Mouse (Mus musculus): ENCODE results near the gene Anks1b. TPM values are rescaled to one million over a fixed set of nuclear protein-coding genes. Genes with fewer than 3 reads are reported as not detected.

The Anks1b gene
- polyA plus RNA-seq, 1 experiment from 2014 or later = 2.8 TPM

GRCm38 (mm10) chr10:90969355-90970174, 1096.3 kb downstream of the Anks1b start:
- no peak overlapping the region for H3K27ac ChIP-seq
- peaks cover 48% of the 10 kb centered on the region for H3K27me3 ChIP-seq
- H3K4me2 ChIP-seq (replicated peaks) = peak overlapping the region; percentile 82
- H3K4me3 ChIP-seq = peak overlapping the region; percentile 43
- peaks cover 14% of the 10 kb centered on the region; the same call in 1 of the 2 replicates for H3K4me1 ChIP-seq
- H3K36me3 ChIP-seq = no peaks in the 10 kb centered on the region
- H3K9ac ChIP-seq = peak overlapping the region; percentile 40
- peak; percentile 23; the same call in 1 of the 2 replicates for ATAC-seq (ENCODE audit: insufficient number of reproducible peaks, insufficient read depth, low FRiP score, low TSS enrichment)
- 2% methylated on average over 70 of the region's 72 CpGs for WGBS
- no peaks in the 10 kb centered on the region for H3K9me3 ChIP-seq

GRCm38 (mm10) chr10:90970560-90970959, 1097.3 kb downstream of the Anks1b start:
- Histone ChIP-seq H3K9me3 (no peaks in the 10 kb centered on the region), H3K9ac (no peak overlapping the region), H3K27me3 (peaks cover 42% of the 10 kb centered on the region), H3K4me3 (no peak overlapping the region), H3K36me3 (no peaks in the 10 kb centered on the region), H3K27ac (no peak overlapping the region), H3K4me2 (replicated peaks) (no peak overlapping the region), H3K4me1 (peaks cover 14% of the 10 kb centered on the region; the same call in 1 of the 2 replicates)
- no peak for ATAC-seq (ENCODE audit: insufficient number of reproducible peaks, insufficient read depth, low FRiP score, low TSS enrichment)
- WGBS = 22% methylated on average over 4 of the region's 4 CpGs

GRCm38 (mm10) chr10:90974084-90974483, 1100.8 kb downstream of the Anks1b start:
- 66% methylated on average over 2 of the region's 2 CpGs for WGBS

GRCm38 (mm10) chr10:90974491-90974890, 1101.2 kb downstream of the Anks1b start:
- H3K9ac ChIP-seq = no peak overlapping the region
- no peaks in the 10 kb centered on the region for H3K36me3 ChIP-seq
- 84% methylated on average over 6 of the region's 6 CpGs for WGBS
- H3K4me1 ChIP-seq = 0 out of 2 replicates have a peak, but pooled peaks cover 4% of the 10 kb centered on the region
- ATAC-seq (ENCODE audit: insufficient number of reproducible peaks, insufficient read depth, low FRiP score, low TSS enrichment) = no peak
- H3K27me3 ChIP-seq = peaks cover 6% of the 10 kb centered on the region
- no peak overlapping the region for H3K27ac ChIP-seq
- no peak overlapping the region for H3K4me2 ChIP-seq (replicated peaks)
- no peak overlapping the region for H3K4me3 ChIP-seq
- no peaks in the 10 kb centered on the region for H3K9me3 ChIP-seq

More at GRCm38 (mm10) chr10:90974084-90974483, 1100.8 kb downstream of the Anks1b start:
- Histone ChIP-seq H3K27me3 (peaks cover 10% of the 10 kb centered on the region), H3K4me2 (replicated peaks) (no peak overlapping the region), H3K4me1 (peaks cover 8% of the 10 kb centered on the region; the same call in 1 of the 2 replicates), H3K9ac (no peak overlapping the region), H3K27ac (no peak overlapping the region), H3K9me3 (no peaks in the 10 kb centered on the region), H3K36me3 (no peaks in the 10 kb centered on the region), H3K4me3 (no peak overlapping the region)
- ATAC-seq (ENCODE audit: insufficient number of reproducible peaks, insufficient read depth, low FRiP score, low TSS enrichment) = no peak

GRCm38 (mm10) chr10:90981811-90982210, 1108.5 kb downstream of the Anks1b start:
- Histone ChIP-seq H3K4me3 (no peak overlapping the region), H3K9ac (no peak overlapping the region)

GRCm38 (mm10) chr10:90983046-90983445, 1109.7 kb downstream of the Anks1b start:
- no peaks in the 10 kb centered on the region for H3K4me1 ChIP-seq
- 82% methylated on average over 8 of the region's 8 CpGs for WGBS
- H3K9ac ChIP-seq = no peak overlapping the region
- no peak overlapping the region for H3K4me3 ChIP-seq
- H3K9me3 ChIP-seq = no peaks in the 10 kb centered on the region
- H3K27ac ChIP-seq = no peak overlapping the region
- no peaks in the 10 kb centered on the region for H3K36me3 ChIP-seq
- H3K27me3 ChIP-seq = no peaks in the 10 kb centered on the region
- no peak for ATAC-seq (ENCODE audit: insufficient number of reproducible peaks, insufficient read depth, low FRiP score, low TSS enrichment)
- H3K4me2 ChIP-seq (replicated peaks) = no peak overlapping the region

More at GRCm38 (mm10) chr10:90981811-90982210, 1108.5 kb downstream of the Anks1b start:
- 90% methylated on average over 4 of the region's 4 CpGs for WGBS
- no peak overlapping the region for H3K27ac ChIP-seq
- no peaks in the 10 kb centered on the region for H3K36me3 ChIP-seq
- no peak overlapping the region for H3K4me2 ChIP-seq (replicated peaks)
- H3K27me3 ChIP-seq = no peaks in the 10 kb centered on the region
- H3K4me1 ChIP-seq = no peaks in the 10 kb centered on the region
- no peaks in the 10 kb centered on the region for H3K9me3 ChIP-seq
- no peak for ATAC-seq (ENCODE audit: insufficient number of reproducible peaks, insufficient read depth, low FRiP score, low TSS enrichment)

GRCm38 (mm10) chr10:90990340-90990739, 1117.0 kb downstream of the Anks1b start:
- 88% methylated on average over 6 of the region's 6 CpGs for WGBS
- H3K4me2 ChIP-seq (replicated peaks) = no peak overlapping the region
- no peaks in the 10 kb centered on the region for H3K27me3 ChIP-seq
- H3K4me3 ChIP-seq = no peak overlapping the region
- no peak for ATAC-seq (ENCODE audit: insufficient number of reproducible peaks, insufficient read depth, low FRiP score, low TSS enrichment)
- H3K27ac ChIP-seq = no peak overlapping the region
- H3K9me3 ChIP-seq = no peaks in the 10 kb centered on the region
- H3K4me1 ChIP-seq = no peaks in the 10 kb centered on the region
- H3K9ac ChIP-seq = no peak overlapping the region
- H3K36me3 ChIP-seq = peaks cover 15% of the 10 kb centered on the region

- Histone ChIP-seq H3K36me3 (peaks cover 24% of the 10 kb centered on the region), H3K4me2 (replicated peaks) (no peak overlapping the region), H3K4me1 (no peaks in the 10 kb centered on the region), H3K9ac (no peak overlapping the region), H3K27me3 (no peaks in the 10 kb centered on the region), H3K4me3 (no peak overlapping the region), H3K27ac (no peak overlapping the region), H3K9me3 (no peaks in the 10 kb centered on the region)
- ATAC-seq (ENCODE audit: insufficient number of reproducible peaks, insufficient read depth, low FRiP score, low TSS enrichment) = no peak
- WGBS = 91% methylated on average over 6 of the region's 6 CpGs
Measured at GRCm38 (mm10) chr10:90992237-90992636, 1118.9 kb downstream of the Anks1b start.

GRCm38 (mm10) chr10:90993869-90994268, 1120.6 kb downstream of the Anks1b start:
- ATAC-seq (ENCODE audit: insufficient number of reproducible peaks, insufficient read depth, low FRiP score, low TSS enrichment) = no peak
- H3K36me3 ChIP-seq = peaks cover 34% of the 10 kb centered on the region
- 83% methylated on average over 5 of the region's 5 CpGs for WGBS
- no peak overlapping the region for H3K27ac ChIP-seq
- no peaks in the 10 kb centered on the region for H3K27me3 ChIP-seq
- no peak overlapping the region for H3K4me2 ChIP-seq (replicated peaks)
- H3K9ac ChIP-seq = no peak overlapping the region
- H3K4me3 ChIP-seq = no peak overlapping the region
- no peaks in the 10 kb centered on the region for H3K9me3 ChIP-seq
- H3K4me1 ChIP-seq = no peaks in the 10 kb centered on the region

- H3K4me3 ChIP-seq = no peak overlapping the region
- H3K9ac ChIP-seq = no peak overlapping the region
- no peaks in the 10 kb centered on the region for H3K27me3 ChIP-seq
- no peaks in the 10 kb centered on the region for H3K4me1 ChIP-seq
- ATAC-seq (ENCODE audit: insufficient number of reproducible peaks, insufficient read depth, low FRiP score, low TSS enrichment) = no peak
- H3K4me2 ChIP-seq (replicated peaks) = no peak overlapping the region
- H3K9me3 ChIP-seq = no peaks in the 10 kb centered on the region
- H3K27ac ChIP-seq = no peak overlapping the region
- 91% methylated on average over 5 of the region's 5 CpGs for WGBS
- H3K36me3 ChIP-seq = peaks cover 24% of the 10 kb centered on the region
Measured at GRCm38 (mm10) chr10:90999899-91000298, 1126.6 kb downstream of the Anks1b start.

- ATAC-seq (ENCODE audit: insufficient number of reproducible peaks, insufficient read depth, low FRiP score, low TSS enrichment) = no peak
- H3K9me3 ChIP-seq = no peaks in the 10 kb centered on the region
Measured at GRCm38 (mm10) chr10:91001421-91001820, 1128.1 kb downstream of the Anks1b start.

GRCm38 (mm10) chr10:91005858-91006538, 1132.7 kb downstream of the Anks1b start:
- no peaks in the 10 kb centered on the region for H3K4me1 ChIP-seq
- no peak overlapping the region for H3K4me3 ChIP-seq
- no peak overlapping the region for H3K4me2 ChIP-seq (replicated peaks)
- ATAC-seq (ENCODE audit: insufficient number of reproducible peaks, insufficient read depth, low FRiP score, low TSS enrichment) = no peak
- H3K27me3 ChIP-seq = no peaks in the 10 kb centered on the region
- 84% methylated on average over 12 of the region's 12 CpGs for WGBS
- no peaks in the 10 kb centered on the region for H3K9me3 ChIP-seq
- H3K27ac ChIP-seq = no peak overlapping the region
- no peak overlapping the region for H3K9ac ChIP-seq
- H3K36me3 ChIP-seq = peaks cover 20% of the 10 kb centered on the region

More at GRCm38 (mm10) chr10:91001421-91001820, 1128.1 kb downstream of the Anks1b start:
- Histone ChIP-seq H3K4me3 (no peak overlapping the region), H3K4me2 (replicated peaks) (no peak overlapping the region), H3K27me3 (no peaks in the 10 kb centered on the region), H3K4me1 (no peaks in the 10 kb centered on the region), H3K9ac (no peak overlapping the region), H3K27ac (no peak overlapping the region), H3K36me3 (peaks cover 16% of the 10 kb centered on the region)
- 85% methylated on average over 13 of the region's 13 CpGs for WGBS

Measured in embryonic facial prominence, embryonic 12.5 days (tissue).